Mouse (Mus musculus): ENCODE measurements around the gene Tmem17. TPM values are rescaled to one million over a fixed set of nuclear protein-coding genes. Genes with fewer than 3 reads are reported as not detected.

Gene Tmem17
- total RNA-seq (2023) = 0.47 TPM

GRCm38 (mm10) chr11:22512038-22513001 lies at the start of gene Tmem17:
Tmem17 (plus strand) TSS chr11:22512088.

Other genes starting within 250 kb of the Tmem17 start
- 7.1 TPM for gene Ehbp1, start 169.8 kb upstream of the Tmem17 start, total RNA-seq (2023)

Measured in CD4-positive naive resting alpha-beta T cell, adult 76 days (primary cell).